Mouse (Mus musculus) adrenal gland, postnatal 25 days (tissue): ENCODE results near the gene Hoxa5. TPM values are rescaled to one million over a fixed set of nuclear protein-coding genes. Genes with fewer than 3 reads are reported as not detected.

ENCODE experiments used
- DNase-seq: peaks from one replicate; pipeline ENCODE4 v3.0.0; 2021; ENCODE audit warnings: mixed read lengths
- total RNA-seq: library from RNA; stranded (reverse); gene quantifications from 2 replicates; pipeline ENCODE4 v1.2.3, GENCODE M21; 2021

The Hoxa5 gene
- total RNA-seq, 1 experiment from 2014 or later: 12.8 TPM

DNA sequence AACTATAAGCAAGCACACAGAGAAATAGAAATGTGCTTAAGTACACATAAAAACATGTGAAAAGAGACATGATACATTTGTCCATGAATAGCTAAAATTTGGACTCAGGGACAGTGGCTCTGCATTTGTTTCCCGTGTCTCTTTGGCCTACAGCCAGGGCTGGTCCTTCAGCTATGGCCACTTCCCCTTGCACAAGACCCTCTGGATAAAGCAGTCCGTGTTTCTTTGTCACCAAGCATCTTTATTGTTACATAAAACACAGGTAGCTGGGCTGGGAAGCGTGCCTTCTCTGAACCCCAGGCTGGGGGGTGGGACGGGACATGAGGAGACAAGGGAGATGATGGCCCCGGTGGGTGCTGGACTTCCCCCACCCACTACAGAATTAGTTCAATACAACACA, 9.9 kb upstream of the Hoxa5 start:
- DNase-seq: no peak

DNA sequence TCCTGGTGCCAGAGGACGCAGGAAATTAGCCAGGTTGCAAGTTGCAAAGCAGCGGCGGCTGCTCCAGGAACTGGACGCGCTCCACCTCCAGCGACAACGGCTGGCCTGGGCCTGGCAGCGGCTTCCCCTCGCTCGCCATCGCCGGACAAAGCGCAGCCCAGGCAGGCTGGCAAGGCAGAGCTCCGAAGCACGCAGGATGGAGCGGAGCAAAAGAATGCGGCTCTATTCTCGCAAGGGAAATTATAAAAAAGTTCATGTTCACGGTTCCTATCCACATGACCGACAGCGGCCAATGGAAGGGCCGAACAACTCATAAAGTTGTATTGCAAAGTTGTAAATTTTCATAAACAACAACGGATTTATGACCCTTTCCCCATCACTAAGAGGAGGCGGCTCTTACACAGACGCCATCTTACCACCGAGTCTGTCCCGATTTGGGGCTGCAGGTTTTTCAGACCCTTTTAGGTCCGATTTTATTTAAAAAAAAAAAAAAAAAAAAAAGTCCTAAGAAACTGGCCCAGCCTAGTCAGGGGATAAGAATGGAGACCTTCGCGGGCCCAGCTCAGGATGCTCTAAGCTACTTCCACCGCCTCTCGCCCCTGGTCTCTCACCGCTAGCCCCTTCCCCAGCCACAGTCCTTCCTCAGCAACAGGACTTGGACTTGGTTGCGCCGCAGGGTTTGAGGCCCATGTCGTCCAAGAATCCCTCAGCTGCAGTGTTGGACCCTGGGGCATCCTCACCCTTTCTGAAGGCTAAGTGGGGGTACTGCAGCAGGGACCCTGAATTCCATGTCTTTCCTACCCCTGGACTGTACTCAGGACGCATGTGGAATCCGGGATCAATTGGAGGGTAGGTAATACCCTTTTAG, 9.0 kb upstream of the Hoxa5 start, which contains the start of the genes Hoxa3 and Gm28308:
Gene Hoxa3, minus strand, starts transcription at position 218 of the 868 bp plus-strand sequence.
Gene Gm28308, minus strand, starts transcription at position 221 of the 868 bp plus-strand sequence.
- DNase-seq: peak; percentile 73

DNA sequence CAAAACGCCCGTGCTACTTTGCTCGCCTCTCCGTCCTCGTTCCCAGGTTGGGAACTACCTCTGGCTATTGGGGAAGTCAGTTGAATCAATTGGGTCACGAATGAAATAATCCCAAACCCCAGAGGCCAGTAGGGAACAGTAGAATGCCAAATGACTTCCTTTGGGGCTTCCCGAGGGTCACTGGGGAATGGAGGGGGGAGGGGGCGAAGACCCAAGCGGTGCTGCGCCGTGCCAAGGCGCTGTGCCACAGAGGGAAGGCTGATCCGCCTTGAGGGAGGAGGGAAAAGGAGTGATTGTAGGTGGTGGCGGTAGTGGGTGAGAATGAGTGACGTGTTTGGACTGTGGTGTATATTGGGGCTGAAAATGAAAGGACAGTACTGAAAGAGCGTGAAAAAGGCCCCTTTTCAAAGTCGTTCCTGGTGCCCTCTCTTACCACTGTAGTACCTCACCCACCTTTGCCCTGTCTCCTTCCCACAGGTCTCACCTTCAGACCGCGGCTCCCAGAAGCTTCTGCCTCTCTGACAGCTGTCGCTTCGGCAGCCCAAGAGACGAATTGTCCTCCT, 8.2 kb upstream of the Hoxa5 start:
- DNase-seq: peak; percentile 59

DNA sequence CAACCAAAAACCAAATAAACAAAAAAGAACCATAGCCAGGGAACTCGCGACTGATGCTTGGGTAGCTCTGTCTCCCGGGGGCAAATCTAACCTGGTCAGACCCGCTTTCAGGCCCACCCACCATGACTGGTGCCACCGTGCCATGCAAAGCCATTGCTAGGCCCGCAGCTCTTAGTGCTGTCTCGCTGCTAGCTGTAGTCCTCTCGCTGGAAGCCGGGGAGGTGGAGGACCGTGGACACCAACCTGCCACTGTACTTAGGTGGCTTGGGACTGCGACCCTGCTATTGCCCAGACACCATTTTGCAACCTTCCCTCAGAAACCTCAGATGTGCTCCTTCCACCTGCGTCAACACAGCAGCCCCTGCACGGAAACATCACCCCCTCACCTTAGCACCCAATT, 7.6 kb upstream of the Hoxa5 start:
- DNase-seq: peak; percentile 27

DNA sequence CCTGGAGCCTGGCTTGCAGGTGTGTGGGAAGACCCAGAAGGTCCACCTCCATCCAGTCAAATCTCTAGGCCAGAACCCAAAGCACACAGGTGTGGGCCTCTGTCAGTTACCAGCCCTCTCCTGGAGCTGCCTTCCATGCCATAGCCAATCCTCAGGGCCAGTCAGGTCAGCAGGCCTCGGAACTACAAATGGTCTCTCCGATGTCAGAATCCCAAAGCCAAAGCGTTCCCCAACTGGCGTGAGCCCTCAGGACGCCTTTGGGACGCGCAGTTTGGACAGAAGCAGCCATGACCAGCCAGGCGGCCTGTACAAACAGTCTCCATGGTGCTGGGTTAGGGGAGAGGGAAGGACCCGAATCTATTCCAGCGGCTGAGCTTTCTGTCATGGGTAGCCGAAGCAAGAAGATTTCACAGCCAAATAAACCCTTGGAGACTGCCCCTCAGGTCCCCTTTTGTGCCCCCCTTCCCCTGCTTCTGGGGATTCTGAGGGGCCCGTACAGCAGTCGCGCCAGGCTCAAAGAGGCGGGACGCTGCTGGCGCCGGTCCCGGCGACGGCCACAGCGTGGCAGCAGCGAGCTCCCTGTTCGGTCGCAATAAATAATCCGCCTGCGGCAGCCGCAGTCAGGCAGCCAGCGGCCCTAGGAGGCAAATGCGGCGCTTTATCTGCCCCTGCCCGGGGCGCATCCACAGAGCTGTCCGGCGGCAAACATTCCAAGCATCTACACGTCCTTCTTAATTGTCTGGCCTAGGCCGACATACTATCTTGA, 7.0 kb upstream of the Hoxa5 start:
- DNase-seq: peak; percentile 85

DNA sequence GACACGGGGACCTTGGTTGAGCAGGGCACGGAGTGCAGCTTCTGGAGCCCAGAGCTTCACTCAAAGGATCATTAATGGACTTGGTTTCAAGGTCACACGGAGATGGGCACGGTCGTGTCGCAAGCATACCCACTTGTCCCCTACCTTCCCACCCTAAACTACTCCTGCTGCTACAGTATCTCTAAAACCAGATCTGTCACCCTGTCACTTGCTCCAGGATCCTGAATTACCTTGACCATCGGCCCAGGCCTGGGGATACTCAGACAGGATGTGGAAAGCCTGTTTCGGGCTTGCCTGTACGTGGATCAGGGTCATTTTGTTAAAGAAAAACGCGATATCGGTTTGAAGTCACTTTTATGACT, 5.3 kb upstream of the Hoxa5 start:
- peak; percentile 14 for DNase-seq

DNA sequence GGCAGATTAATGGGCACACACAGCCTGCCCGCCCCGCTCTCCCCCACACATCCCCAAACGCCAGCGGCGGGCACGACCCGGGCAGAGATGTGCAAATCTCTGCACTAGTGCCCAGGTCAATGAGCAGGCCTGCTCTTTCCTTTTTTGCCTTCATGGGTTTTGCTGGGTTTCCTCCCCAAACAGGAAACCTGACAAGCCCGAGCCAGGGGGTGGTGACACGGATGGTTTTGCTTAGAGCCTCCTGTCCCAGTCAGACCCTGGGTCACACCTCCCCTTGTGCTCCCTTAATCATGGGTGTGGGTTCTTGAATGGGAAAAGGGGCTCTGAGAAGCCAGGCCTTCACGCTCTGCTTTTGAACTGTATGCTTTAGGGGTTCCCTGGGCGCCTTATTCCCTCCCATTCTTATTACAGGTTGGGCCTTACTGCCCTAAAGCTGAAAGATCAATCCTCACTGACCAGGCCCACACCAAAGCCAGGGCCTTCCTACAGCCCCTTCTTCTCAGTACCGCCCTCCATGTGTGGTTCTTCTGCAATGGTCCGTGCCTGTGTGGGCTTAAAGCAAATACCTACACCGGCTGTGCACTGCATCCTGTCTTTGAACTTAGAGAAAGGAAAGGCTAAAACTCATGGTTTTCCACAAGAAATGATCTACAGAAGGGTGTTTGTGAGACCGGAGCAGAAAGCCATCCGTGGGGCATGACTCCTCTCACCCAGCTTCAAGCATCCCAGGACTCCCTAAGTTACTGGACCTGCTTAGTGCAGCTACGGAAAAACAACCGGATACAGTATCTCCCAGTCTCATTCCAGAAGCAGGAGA, 4.7 kb upstream of the Hoxa5 start:
- DNase-seq: no peak

DNA sequence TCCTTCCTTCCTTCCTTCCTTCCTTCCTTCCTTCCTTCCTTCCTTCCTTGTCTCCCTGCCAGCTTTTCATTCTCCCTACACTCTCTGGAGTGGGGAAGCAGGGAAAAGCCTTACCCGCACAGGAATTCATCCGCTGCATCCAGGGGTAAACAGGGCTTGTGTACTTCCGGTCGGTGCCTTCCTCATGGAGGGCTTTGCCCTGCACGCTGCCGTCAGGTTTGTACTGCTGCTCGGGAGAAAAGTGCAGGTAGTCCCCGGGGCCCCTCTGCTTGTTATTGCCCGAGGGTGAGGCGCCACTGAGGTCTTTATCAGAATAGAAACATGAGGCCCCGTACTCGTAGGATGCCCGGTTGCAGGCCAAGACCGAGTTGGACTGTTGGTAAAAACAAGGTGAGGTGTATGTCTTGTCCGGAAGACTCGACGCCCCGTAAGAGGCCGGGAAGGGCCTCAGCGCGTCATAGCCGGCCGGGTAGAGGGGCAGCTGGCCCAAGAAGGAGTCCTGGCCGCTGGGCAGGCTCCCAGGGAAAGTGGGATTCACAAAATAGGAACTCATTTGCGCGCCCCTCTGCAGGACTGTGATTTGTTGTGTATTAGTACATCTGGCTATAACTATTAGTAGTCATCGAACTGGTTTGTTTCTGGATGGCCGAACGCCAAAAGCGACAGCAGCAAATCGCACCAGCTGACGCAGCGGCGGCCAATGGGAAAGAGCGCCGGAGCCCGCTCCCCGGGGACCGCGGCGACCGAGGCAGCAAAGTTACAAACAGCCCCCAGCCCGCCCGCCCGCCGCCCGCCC, 3.9 kb upstream of the Hoxa5 start, which contains the start of gene Hoxa6:
Gene Hoxa6, minus strand, starts transcription at position 651 of the 796 bp plus-strand sequence.
- peak; percentile 81 for DNase-seq

DNA sequence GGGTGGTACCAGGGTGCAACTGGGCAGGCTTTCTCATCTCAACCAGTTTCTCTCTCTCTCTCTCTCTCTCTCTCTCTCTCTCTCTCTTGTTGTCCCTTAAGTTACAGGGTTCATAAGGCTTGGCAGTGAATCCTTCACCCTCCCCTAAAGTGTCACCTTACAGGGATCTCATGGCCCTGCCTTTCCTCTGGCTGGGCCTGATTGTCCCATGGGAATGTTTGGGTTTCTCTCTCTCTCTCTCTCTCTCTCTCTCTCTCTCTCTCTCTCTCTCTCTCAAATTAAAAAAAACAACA, 3.2 kb upstream of the Hoxa5 start:
- no peak for DNase-seq

DNA sequence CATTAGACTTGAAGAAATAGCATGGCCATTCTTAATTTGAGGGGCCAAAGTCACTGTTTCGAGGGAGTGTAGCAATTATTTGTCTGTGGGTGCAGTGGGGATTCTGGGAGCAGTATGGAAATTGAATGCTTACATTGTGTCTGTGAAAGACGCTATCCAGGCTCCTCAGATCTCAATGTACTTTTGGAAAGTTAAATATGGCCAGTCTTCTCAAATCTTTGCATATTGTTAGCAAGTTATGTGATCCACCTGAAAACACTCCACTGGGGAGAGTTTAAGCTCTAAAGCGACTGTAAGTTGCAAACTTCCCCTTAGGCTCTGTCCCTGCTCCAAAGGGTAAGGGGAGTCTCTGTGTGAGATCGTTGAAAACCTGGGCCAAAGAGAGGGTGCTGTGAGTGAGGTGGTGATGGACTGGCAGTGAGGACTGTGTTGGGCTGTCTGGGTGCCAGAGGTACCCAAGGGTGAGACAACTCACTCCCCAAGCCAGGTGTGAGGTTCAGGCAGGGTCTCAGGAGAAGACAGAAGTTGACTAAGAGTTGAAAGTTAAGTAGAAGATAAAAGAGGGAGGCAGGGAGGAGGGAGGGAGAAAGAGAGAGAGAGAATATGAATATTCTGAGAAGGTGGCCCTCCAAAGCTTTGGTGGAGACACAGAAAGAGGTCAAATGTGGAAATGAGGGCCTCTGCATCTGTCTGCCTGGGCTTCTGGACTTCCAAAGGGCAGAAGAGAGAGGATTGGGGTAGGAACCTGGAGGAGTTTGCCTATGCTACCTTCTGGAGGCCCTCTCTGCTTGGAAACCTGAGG, 2.7 kb upstream of the Hoxa5 start:
- no peak for DNase-seq

DNA sequence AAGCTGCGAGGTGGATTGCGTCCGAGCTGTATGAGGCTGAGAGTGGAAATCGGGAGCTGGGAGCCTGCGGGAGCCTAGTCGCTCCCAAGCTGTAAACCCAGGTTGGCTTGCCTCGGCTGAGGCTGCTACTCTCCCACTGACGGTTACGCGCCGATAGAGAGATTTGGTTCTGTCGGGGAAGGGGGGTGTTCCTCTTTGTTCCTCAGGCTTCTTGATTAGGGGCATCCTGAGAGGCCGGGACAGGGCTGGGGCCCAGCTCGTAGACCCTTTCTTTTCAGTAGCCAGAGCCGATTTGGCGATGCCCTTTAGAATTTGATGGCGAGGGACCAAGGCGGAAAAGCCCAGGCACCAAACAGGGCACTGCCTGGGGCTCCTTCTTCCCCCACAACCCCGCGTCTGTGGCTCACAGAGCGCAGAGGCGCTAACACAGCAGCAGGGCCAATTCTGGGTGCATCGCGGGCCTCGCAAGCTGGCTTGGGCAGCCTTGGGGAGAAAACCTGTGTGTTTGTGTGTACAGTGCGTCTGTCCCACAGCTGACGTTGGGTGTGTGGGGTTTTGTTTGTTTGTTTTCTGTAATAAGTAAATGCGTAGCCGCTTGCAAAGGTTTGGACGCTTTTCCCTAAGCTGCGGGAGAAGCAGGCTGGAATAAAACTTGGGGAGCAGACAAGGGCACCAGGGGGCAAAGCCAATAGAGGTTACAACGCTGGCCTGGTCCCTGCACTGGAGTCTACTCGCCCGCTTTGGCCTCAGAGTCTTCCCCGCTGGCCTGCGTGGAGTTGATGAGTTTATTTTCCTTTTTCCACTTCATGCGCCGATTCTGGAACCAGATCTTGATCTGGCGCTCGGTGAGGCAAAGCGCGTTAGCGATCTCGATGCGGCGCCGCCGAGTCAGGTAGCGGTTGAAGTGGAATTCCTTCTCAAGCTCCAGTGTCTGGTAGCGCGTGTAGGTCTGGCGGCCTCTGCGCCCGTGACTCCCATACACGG, 1.5 kb upstream of the Hoxa5 start:
- DNase-seq: peak; percentile 21

DNA sequence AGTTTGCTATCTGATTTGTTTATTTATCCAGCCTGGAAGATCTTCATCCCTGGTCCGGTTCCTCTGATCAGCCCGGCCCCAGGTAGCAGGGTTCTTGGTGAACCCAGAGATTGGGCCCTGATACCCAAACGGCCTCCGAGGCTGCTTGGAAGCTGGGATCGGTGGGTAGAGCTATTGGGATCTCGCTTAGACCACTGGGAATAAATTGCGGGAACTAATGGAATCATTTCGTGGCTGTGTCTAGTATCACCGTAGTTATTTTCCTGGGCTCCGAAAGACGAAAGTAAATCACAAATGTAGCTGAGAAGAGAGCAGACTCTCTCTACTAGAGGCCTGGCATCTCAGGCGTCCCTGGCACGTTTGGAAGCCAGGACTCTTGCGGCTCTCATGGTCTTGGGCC, 834 bp upstream of the Hoxa5 start:
- DNase-seq: no peak

DNA sequence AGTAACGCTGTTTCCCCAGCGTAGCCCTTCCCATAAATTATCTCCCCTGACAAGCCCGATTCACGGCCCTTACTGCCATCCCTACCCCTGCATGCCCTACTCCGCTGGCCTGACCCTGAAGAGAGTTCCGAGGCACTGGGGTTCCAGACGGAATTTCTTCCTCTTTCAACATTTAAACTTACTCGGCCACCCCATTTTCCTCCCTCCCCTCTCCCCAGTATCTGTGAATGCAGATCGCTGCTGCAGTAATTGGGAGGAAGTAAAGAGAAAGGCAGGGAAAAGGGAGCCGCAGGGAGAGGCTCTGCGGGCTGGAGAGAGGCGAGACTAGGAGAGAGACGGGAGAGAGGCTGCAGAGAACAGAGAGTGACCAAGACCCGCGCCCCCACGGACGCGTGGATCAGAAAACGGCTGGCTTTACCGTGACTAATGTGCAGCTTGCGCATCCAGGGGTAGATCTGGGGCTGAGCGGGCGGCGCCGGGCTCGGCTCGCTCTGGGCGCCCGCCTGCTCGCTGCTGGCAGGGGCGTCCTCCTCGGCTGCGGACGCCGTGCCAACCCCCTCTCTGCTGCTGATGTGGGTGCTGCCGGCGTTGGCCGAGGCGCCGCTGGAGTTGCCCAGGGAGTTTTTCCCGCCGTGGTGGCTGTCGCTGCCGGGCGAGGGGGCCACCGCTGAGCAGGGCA, 877 bp downstream of the Hoxa5 start:
- DNase-seq: peak; percentile 56

DNA sequence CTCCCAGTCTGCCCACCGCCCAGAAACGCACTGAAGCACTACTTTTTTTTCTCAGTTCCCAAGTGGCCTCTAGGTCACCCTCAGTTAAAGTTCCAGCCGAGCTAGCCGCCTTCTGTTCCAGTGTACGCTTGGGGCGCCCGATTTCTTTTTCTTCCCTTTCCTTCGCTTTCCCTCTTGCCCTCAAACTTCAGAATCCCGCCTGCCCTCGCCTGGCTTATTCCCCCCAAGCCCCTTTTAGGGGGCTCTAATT, 1.3 kb downstream of the Hoxa5 start:
- peak; percentile 25 for DNase-seq

DNA sequence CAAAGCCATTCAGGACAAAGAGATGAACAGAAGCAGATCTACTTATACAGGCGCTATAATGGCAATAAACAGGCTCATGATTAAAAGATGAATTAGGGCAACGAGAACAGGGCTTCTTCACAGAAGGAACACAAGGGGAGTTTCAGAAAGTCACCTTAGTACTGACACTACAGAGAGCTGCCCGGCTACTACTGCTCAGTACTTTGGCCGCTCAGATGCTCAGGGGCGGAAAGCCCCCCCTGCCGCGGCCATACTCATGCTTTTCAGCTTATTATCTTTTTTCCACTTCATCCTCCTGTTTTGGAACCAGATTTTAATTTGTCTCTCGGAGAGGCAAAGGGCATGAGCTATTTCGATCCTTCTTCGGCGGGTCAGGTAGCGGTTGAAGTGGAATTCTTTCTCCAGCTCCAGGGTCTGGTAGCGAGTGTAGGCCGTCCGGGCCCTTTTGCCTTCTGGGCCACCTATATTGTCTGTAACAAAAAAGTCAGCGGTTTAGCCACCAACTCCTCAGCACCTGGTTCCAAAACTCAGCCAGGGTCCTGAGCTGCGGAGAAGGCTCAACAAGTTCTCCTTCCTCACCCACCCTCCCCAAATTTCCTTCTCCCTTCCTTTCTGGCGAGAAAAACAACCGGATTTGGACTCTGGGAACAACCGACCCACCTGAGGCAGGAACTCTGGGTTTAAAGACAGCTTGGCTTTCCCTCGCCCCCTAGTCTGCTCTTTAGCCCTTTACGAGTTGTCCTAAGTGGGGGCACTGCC, 1.8 kb downstream of the Hoxa5 start:
- no peak for DNase-seq

DNA sequence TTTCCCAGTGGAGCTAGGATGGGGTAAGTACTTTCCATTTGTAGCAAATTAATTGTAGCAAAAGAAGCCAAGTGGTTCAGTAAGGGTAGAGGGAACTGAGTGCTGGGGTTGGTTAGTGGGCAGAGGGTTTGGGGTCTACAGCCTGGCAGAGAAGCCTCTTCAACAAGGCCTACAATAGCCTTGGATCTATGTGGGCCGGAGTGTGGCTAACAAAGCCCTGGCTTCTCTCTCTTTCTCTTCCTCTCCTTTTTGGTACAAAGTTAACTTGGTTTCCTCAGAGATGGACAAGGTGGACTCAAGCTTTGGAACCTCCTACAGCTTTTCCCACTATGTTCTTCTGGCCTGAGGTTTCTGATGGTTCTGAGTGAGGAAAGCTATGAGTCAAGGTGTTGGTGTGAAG, 3.1 kb downstream of the Hoxa5 start:
- no peak for DNase-seq

DNA sequence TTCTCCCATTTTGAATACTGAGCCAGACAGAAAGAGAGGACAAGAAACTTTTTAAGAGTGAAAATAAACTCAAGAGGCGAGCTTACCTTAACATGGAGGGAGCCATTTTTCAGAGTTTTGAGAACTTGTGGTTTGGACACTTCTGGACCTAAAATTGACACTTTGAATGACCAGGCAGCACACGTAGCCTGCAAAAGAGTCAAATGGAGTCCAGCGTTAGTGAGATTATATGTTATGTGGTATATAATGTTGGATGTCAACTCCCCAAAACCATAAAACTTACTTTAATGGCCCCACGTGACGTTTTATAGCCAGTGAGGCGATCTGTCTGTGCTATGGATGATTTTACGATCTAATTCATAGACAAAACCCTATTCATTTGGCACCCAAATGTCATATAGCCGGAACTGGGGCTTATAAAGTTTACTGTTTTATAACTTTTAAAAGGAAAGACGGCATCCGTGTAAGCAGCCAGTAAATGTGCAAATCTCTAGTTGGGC, 3.6 kb downstream of the Hoxa5 start:
- DNase-seq: no peak
